Mouse (Mus musculus): ENCODE measurements around the gene Fbln5.

Gene Fbln5

GRCm38 (mm10) chr12:101759440-101760045 lies 59.3 kb downstream of the Fbln5 start:
- DNase-seq = no peak

- no peak for DNase-seq
Measured at GRCm38 (mm10) chr12:101758698-101759097, 60.2 kb downstream of the Fbln5 start.

GRCm38 (mm10) chr12:101742375-101742774 lies 76.5 kb downstream of the Fbln5 start:
- DNase-seq = no peak

GRCm38 (mm10) chr12:101740486-101740885 lies 78.4 kb downstream of the Fbln5 start:
- DNase-seq = no peak

GRCm38 (mm10) chr12:101740045-101740444 lies 78.8 kb downstream of the Fbln5 start:
- DNase-seq = no peak

- no peak for DNase-seq
Measured at GRCm38 (mm10) chr12:101718755-101719150, 100.1 kb downstream of the Fbln5 start.

- peak; percentile 56 to 59 for DNase-seq
Measured at GRCm38 (mm10) chr12:101718054-101718754, 100.7 kb downstream of the Fbln5 start, which contains the start of gene Tc2n. TSS of gene Tc2n (minus strand) at chr12:101718523.

- DNase-seq = no peak
Measured at GRCm38 (mm10) chr12:101699176-101699575, 119.7 kb downstream of the Fbln5 start.

All from thymus, adult 18-20 months (tissue).